In the genomic region with DNA sequence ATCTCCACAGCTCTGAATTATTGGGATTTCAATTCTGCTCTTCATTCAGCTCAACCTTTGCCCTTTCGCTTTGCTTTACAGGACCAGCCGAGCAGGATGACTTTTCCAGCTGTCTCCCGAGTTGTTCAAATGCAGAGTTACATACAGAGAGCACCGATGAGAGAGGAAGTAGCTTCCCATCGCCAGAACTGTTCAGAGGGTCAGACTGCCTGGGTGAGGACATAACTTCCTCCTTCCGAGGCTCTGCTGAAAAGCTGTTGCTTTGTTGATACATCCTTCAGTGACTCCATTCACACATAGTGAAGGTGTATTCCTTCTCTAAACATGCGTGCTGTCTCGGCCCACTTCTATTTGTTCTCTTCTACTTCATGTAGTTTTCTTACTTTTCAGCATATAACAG, we compare ENCODE assay signal across 25 mouse cellular contexts. TPM values are rescaled to one million over a fixed set of nuclear protein-coding genes. Genes with fewer than 3 reads are reported as not detected.
"Had no signal": no experiment of that assay in that cellular context is flagged by ENCODE, and none has a peak within 500 bp of the region (broad histone marks: within the 10 kb centered on the region; RNA-seq: fewer than 3 reads in every experiment).

No protein-coding gene starts in this region.

- H3K36me3 ChIP-seq: limb, embryonic 15.5 days; liver, embryonic 12.5 days; midbrain, embryonic 10.5 days; neural tube, embryonic 13.5 days had no signal

- H3K27ac ChIP-seq: limb, embryonic 15.5 days; liver, embryonic 12.5 days; midbrain, embryonic 10.5 days; neural tube, embryonic 13.5 days had no signal

- H3K9ac ChIP-seq: limb, embryonic 15.5 days; liver, embryonic 12.5 days; lung, embryonic 14.5 days; neural tube, embryonic 13.5 days had no signal

- DNase-seq: kidney, adult 8-10 months; kidney, postnatal 25 days; layer of hippocampus, adult 9-11 months; layer of hippocampus, postnatal 36 days; lung, embryonic 14.5 days; lung, postnatal 10 days; lung, postnatal 4 days; midbrain, embryonic 14.5 days; right cerebral cortex, adult 18-20 months; right cerebral cortex, postnatal 25 days; thymus, adult 2 months; thymus, postnatal 4 days had no signal

- H3K4me2 ChIP-seq: limb, embryonic 15.5 days; liver, embryonic 12.5 days; lung, embryonic 14.5 days; neural tube, embryonic 13.5 days had no signal

- H3K4me3 ChIP-seq: limb, embryonic 15.5 days; liver, embryonic 12.5 days; midbrain, embryonic 10.5 days; neural tube, embryonic 13.5 days had no signal

- H3K27me3 ChIP-seq: limb, embryonic 15.5 days; liver, embryonic 12.5 days; neural tube, embryonic 13.5 days had no signal

- H3K9me3 ChIP-seq: limb, embryonic 15.5 days; liver, embryonic 12.5 days; midbrain, embryonic 10.5 days; neural tube, embryonic 13.5 days had no signal

- ATAC-seq: intestine, postnatal 0 days; liver, embryonic 12.5 days had no signal

- H3K4me1 ChIP-seq: limb, embryonic 15.5 days; liver, embryonic 12.5 days; midbrain, embryonic 10.5 days; neural tube, embryonic 13.5 days had no signal

RNA-seq across cellular contexts. Expression of gene Meikin, which starts 19.9 kb away (rescaled TPM):
- total RNA-seq: layer of hippocampus, postnatal 36 days; left cerebral cortex, adult 8-10 months; left cerebral cortex, postnatal 25 days; monocyte, adult 5-6 weeks had no signal
- polyA plus RNA-seq: intestine, postnatal 0 days; kidney, embryonic 16.5 days; limb, embryonic 11.5 days; limb, embryonic 15.5 days; liver, embryonic 12.5 days; liver, embryonic 16.5 days; lung, embryonic 14.5 days; midbrain, embryonic 10.5 days; midbrain, embryonic 14.5 days; neural tube, embryonic 13.5 days; small intestine, adult 2 months; stomach, embryonic 14.5 days; thymus, adult 2 months had no signal
